Mouse (Mus musculus) G1E (cell line): ENCODE results near the gene Tgfb1. TPM values are rescaled to one million over a fixed set of nuclear protein-coding genes. Genes with fewer than 3 reads are reported as not detected.

ENCODE experiments used
- ATAC-seq: 2 replicates; pipeline ENCODE4 v1.8.0; 2016; ENCODE audit warnings: mild to moderate bottlenecking; ENCODE audit not compliant: insufficient number of reproducible peaks, poor library complexity, low FRiP score, severe bottlenecking; ENCODE audit errors: extremely low read depth
- DNase-seq: peaks from one replicate; pipeline ENCODE4 v3.0.0; 2012; ENCODE audit warnings: low spot score
- H3K27me3 ChIP-seq: 2 replicates; pipeline ENCODE4 v1.6.1; 2012; ENCODE audit warnings: mild to moderate bottlenecking, low read length, inconsistent platforms; ENCODE audit not compliant: insufficient read depth
- H3K36me3 ChIP-seq: replicated peaks from 2 replicates; pipeline ENCODE3; 2012; ENCODE audit warnings: mild to moderate bottlenecking, inconsistent platforms
- H3K4me1 ChIP-seq: 2 replicates; pipeline ENCODE4 v1.6.1; 2012; ENCODE audit warnings: low read depth, low read length, inconsistent platforms, mixed read lengths; ENCODE audit not compliant: insufficient read depth
- H3K4me3 ChIP-seq: 2 replicates; pipeline ENCODE4 v1.5.1; 2012; ENCODE audit warnings: low read depth, mild to moderate bottlenecking, inconsistent platforms, low read length, moderate library complexity, mixed read lengths
- H3K9me3 ChIP-seq: replicated peaks from 2 replicates; pipeline ENCODE4 v1.6.1; 2012; ENCODE audit warnings: inconsistent platforms
- CTCF ChIP-seq: IDR thresholded peaks from 2 replicates; pipeline ENCODE4 v1.5.1; 2012; ENCODE audit warnings: low read depth, low read length, inconsistent platforms, mixed read lengths
- GATA1 ChIP-seq: IDR thresholded peaks from 2 replicates; pipeline ENCODE4 v1.6.1; 2012; ENCODE audit warnings: borderline replicate concordance, low read length, inconsistent platforms, mixed read lengths
- GATA2 ChIP-seq: IDR thresholded peaks from 2 replicates; pipeline ENCODE4 v1.6.1; 2012; ENCODE audit warnings: low read depth, low read length, inconsistent platforms, borderline replicate concordance
- POLR2AphosphoS5 ChIP-seq: IDR thresholded peaks from 2 replicates; pipeline ENCODE4 v1.6.1; 2012; ENCODE audit warnings: low read depth, low read length, inconsistent platforms; ENCODE audit not compliant: insufficient replicate concordance
- TAL1 ChIP-seq: conservative IDR thresholded peaks from 2 replicates; pipeline ENCODE4 v1.6.1; 2012; ENCODE audit warnings: low read depth, low read length, inconsistent platforms, mixed read lengths
- polyA plus RNA-seq: library from polyadenylated mRNA; stranded (reverse); fragments of >175 nt; gene quantifications from 2 replicates; pipeline ENCODE4 v1.2.3, GENCODE M21; 2012
- total RNA-seq, 2 experiments: library from RNA; stranded (forward) in 1 of 2; stranded (reverse) in 1 of 2; fragments of 200-1000 nt in 1 of 2; fragments of >200 nt in 1 of 2; fragmentation: Nextera tagmentation in 1 of 2; gene quantifications; 2 replicates each; pipeline ENCODE4 v1.2.3; 2014 to 2017

Tgfb1 gene
- total and polyA plus RNA-seq, 3 experiments, result 40.8 to 1,473 (median 397) TPM

GRCm38 (mm10) chr7:25753643-25754438 lies 67.0 kb downstream of the Tgfb1 start:
- Histone ChIP-seq H3K36me3 (peaks cover 43% of the 10 kb centered on the region), H3K9me3 (no peaks in the 10 kb centered on the region), H3K27me3 (peaks cover 12% of the 10 kb centered on the region), H3K4me1 (peaks cover 38% of the 10 kb centered on the region), H3K4me3 (peak overlapping the region; percentile 95)
- TF ChIP-seq GATA2 (no peak), TAL1 (no peak), POLR2AphosphoS5 (no peak), GATA1 (no peak), CTCF (no peak)
- ATAC-seq, result no peak
- DNase-seq, result peak; percentile 14

GRCm38 (mm10) chr7:25754439-25754737 lies 67.6 kb downstream of the Tgfb1 start:
- no peak for TF ChIP-seq GATA1
- no peak for TF ChIP-seq GATA2
- TF ChIP-seq CTCF, result no peak
- no peak for TF ChIP-seq TAL1
- TF ChIP-seq POLR2AphosphoS5, result no peak
- peaks cover 33% of the 10 kb centered on the region for H3K4me1 ChIP-seq

More at GRCm38 (mm10) chr7:25754439-25754737, 67.6 kb downstream of the Tgfb1 start:
- peaks cover 18% of the 10 kb centered on the region for H3K27me3 ChIP-seq
- DNase-seq, result no peak
- no peaks in the 10 kb centered on the region for H3K9me3 ChIP-seq
- peaks cover 38% of the 10 kb centered on the region for H3K36me3 ChIP-seq
- H3K4me3 ChIP-seq, result peak overlapping the region; percentile 95
- ATAC-seq, result no peak

Other genes with a start within 250 kb of the Tgfb1 start
- gene Ceacam1, start 209.4 kb upstream of the Tgfb1 start, total RNA-seq (2014; fragmentation: Nextera tagmentation), result not detected in 2 replicates
- 0.17 and 0.66 TPM in 2 replicates for gene Ceacam1, start 209.4 kb upstream of the Tgfb1 start, total RNA-seq (2017)
- gene Ceacam1, start 209.4 kb upstream of the Tgfb1 start, polyA plus RNA-seq, result not detected in 2 replicates
- gene Ceacam2, start 147.1 kb upstream of the Tgfb1 start, total RNA-seq (2014; fragmentation: Nextera tagmentation), result not detected in 2 replicates
- gene Ceacam2, start 147.1 kb upstream of the Tgfb1 start, total RNA-seq (2017), result 0.05 TPM in 1 of 2 replicates, not detected in the other
- not detected in 2 replicates for gene Ceacam2, start 147.1 kb upstream of the Tgfb1 start, polyA plus RNA-seq
- gene Erich4, start 71.1 kb upstream of the Tgfb1 start, total RNA-seq (2014; fragmentation: Nextera tagmentation), result not detected in 2 replicates
- gene Erich4, start 71.1 kb upstream of the Tgfb1 start, total RNA-seq (2017), result not detected in 2 replicates
- gene Erich4, start 71.1 kb upstream of the Tgfb1 start, polyA plus RNA-seq, result not detected in 2 replicates
- 12.7 and 17.8 TPM in 2 replicates for gene Dmac2, start 67.6 kb upstream of the Tgfb1 start, total RNA-seq (2014; fragmentation: Nextera tagmentation)
- gene Dmac2, start 67.6 kb upstream of the Tgfb1 start, total RNA-seq (2017), result 21.3 and 24.2 TPM in 2 replicates
- 28.0 and 34.2 TPM in 2 replicates for gene Dmac2, start 67.6 kb upstream of the Tgfb1 start, polyA plus RNA-seq
- 0.15 and 0.83 TPM in 2 replicates for gene B3gnt8, start 60.3 kb upstream of the Tgfb1 start, total RNA-seq (2014; fragmentation: Nextera tagmentation)
- 0.98 and 1.1 TPM in 2 replicates for gene B3gnt8, start 60.3 kb upstream of the Tgfb1 start, total RNA-seq (2017)
- 1.0 and 1.3 TPM in 2 replicates for gene B3gnt8, start 60.3 kb upstream of the Tgfb1 start, polyA plus RNA-seq
- gene Bckdha, start 28.0 kb upstream of the Tgfb1 start, total RNA-seq (2014; fragmentation: Nextera tagmentation), result 6.0 and 7.8 TPM in 2 replicates
- gene Bckdha, start 28.0 kb upstream of the Tgfb1 start, total RNA-seq (2017), result 20.4 and 23.8 TPM in 2 replicates
- 36.6 and 44.1 TPM in 2 replicates for gene Bckdha, start 28.0 kb upstream of the Tgfb1 start, polyA plus RNA-seq
- gene Exosc5, start 27.8 kb upstream of the Tgfb1 start, total RNA-seq (2014; fragmentation: Nextera tagmentation), result 71.6 and 84.6 TPM in 2 replicates
- gene Exosc5, start 27.8 kb upstream of the Tgfb1 start, total RNA-seq (2017), result 51.4 and 55.4 TPM in 2 replicates
- gene Exosc5, start 27.8 kb upstream of the Tgfb1 start, polyA plus RNA-seq, result 367 and 471 TPM in 2 replicates
- gene Tmem91, start 11.8 kb upstream of the Tgfb1 start, total RNA-seq (2014; fragmentation: Nextera tagmentation), result 8.6 TPM in 1 of 2 replicates, not detected in the other
- 1.3 and 2.2 TPM in 2 replicates for gene Tmem91, start 11.8 kb upstream of the Tgfb1 start, total RNA-seq (2017)
- 3.6 TPM in 2 replicates for gene Tmem91, start 11.8 kb upstream of the Tgfb1 start, polyA plus RNA-seq
- gene B9d2, start 6.2 kb upstream of the Tgfb1 start, total RNA-seq (2014; fragmentation: Nextera tagmentation), result 21.1 and 26.3 TPM in 2 replicates
- gene B9d2, start 6.2 kb upstream of the Tgfb1 start, total RNA-seq (2017), result 49.8 and 65.1 TPM in 2 replicates
- gene B9d2, start 6.2 kb upstream of the Tgfb1 start, polyA plus RNA-seq, result 119 and 131 TPM in 2 replicates
- gene Ccdc97, start 32.1 kb downstream of the Tgfb1 start, total RNA-seq (2014; fragmentation: Nextera tagmentation), result 41.2 and 52.8 TPM in 2 replicates
- 10.7 and 11.7 TPM in 2 replicates for gene Ccdc97, start 32.1 kb downstream of the Tgfb1 start, total RNA-seq (2017)
- gene Ccdc97, start 32.1 kb downstream of the Tgfb1 start, polyA plus RNA-seq, result 63.1 and 65.3 TPM in 2 replicates
- 364 and 375 TPM in 2 replicates for gene Hnrnpul1, start 67.8 kb downstream of the Tgfb1 start, total RNA-seq (2014; fragmentation: Nextera tagmentation)
- gene Hnrnpul1, start 67.8 kb downstream of the Tgfb1 start, total RNA-seq (2017), result 106 and 116 TPM in 2 replicates
- gene Hnrnpul1, start 67.8 kb downstream of the Tgfb1 start, polyA plus RNA-seq, result 382 and 453 TPM in 2 replicates
- 2.5 TPM in 1 of 2 replicates, not detected in the other for gene Axl, start 101.7 kb downstream of the Tgfb1 start, total RNA-seq (2014; fragmentation: Nextera tagmentation)
- 0.11 and 0.35 TPM in 2 replicates for gene Axl, start 101.7 kb downstream of the Tgfb1 start, total RNA-seq (2017)
- gene Axl, start 101.7 kb downstream of the Tgfb1 start, polyA plus RNA-seq, result not detected in 2 replicates
- gene Cyp2s1, start 129.9 kb downstream of the Tgfb1 start, total RNA-seq (2014; fragmentation: Nextera tagmentation), result not detected in 2 replicates
- 0.06 and 0.11 TPM in 2 replicates for gene Cyp2s1, start 129.9 kb downstream of the Tgfb1 start, total RNA-seq (2017)
- not detected in 2 replicates for gene Cyp2s1, start 129.9 kb downstream of the Tgfb1 start, polyA plus RNA-seq
- not detected in 2 replicates for gene Cyp2b10, start 210.6 kb downstream of the Tgfb1 start, total RNA-seq (2014; fragmentation: Nextera tagmentation)
- 0.35 TPM in 1 of 2 replicates, not detected in the other for gene Cyp2b10, start 210.6 kb downstream of the Tgfb1 start, total RNA-seq (2017)
- not detected in 2 replicates for gene Cyp2b10, start 210.6 kb downstream of the Tgfb1 start, polyA plus RNA-seq